Mouse (Mus musculus) testis, adult 2 months (tissue): ENCODE data around the gene Nfs1.

Experiments
- CTCF ChIP-seq: fragments of 200-500 bp; IDR thresholded peaks from 2 replicates; pipeline ENCODE4 v1.5.1; 2012; ENCODE audit warnings: low read depth, mild to moderate bottlenecking, inconsistent platforms, low read length, moderate library complexity; ENCODE audit not compliant: control insufficient read depth, insufficient read depth, insufficient replicate concordance
- POLR2A ChIP-seq: fragments of 200-500 bp; IDR thresholded peaks from 2 replicates; pipeline ENCODE4 v1.6.1; 2012; ENCODE audit warnings: low read depth, mild to moderate bottlenecking, inconsistent platforms, low read length, moderate library complexity; ENCODE audit not compliant: control insufficient read depth

DNA sequence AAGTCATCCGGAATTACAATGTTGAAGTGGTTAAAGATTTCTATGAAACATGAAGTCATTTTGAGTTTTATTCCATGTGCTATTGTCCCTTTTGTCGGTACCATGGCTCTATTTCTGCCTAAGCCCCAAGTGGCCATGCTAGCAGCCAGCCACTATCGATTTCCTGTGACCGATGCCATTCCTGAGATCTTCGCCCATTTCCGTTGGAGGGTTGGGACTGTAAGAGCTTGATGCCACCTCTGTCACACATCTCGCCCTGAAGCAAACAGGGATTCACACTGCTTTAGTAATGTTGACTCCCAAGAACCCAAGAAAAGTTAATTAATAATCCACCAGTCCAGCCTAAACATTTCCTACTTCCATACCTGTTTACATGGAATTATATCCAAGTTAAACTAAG, 33.7 kb upstream of the Nfs1 start:
- TF ChIP-seq CTCF (no peak), POLR2A (no peak)
